Mouse (Mus musculus): ENCODE data around the gene Bmpr2.

DNA sequence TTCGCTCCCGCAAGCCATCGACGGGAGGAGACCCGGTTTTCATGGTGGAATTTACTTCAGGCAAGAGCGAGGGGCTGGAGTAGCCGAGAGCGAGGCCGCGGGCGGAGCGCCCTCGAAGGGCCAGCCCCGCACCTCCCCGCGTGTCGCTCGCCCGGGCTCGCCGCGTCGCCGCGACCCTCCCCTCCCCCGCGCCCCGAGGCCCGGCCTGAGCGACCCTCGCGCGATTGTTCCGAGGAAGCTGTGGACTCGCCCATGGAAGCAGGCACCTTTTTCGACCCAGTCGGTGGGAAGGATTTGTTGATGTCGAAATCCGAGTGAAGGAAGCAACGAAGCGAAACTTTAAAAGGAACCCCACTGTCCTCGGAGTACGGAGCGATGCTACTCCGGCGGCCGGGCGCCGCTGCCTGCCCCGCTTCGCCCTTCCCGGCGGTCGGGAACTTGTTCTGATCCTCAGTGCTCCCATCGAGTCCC lies 616 bp downstream of the Bmpr2 start:
- TF ChIP-seq EP300 (IDR thresholded peaks at IDR 0.05; ENCODE audit: insufficient read depth, low read depth, low read length) (no peak), CTCF (IDR thresholded peaks at IDR 0.05) (no peak), POLR2A (IDR thresholded peaks at IDR 0.05; ENCODE audit: insufficient read depth, low read depth, low read length) (peak; percentile 53)

All from heart, adult 2 months (tissue).